Mouse (Mus musculus) forebrain, postnatal 0 days (tissue): ENCODE results near the gene Vps35. TPM values are rescaled to one million over a fixed set of nuclear protein-coding genes. Genes with fewer than 3 reads are reported as not detected.

Experiments used
- ATAC-seq: fragments of 200-750 bp; cut with Nextera tagmentation; 2 replicates; pipeline ENCODE4 v1.8.0; 2017; ENCODE audit warnings: mild to moderate bottlenecking, moderate library complexity
- DNase-seq: peaks from one replicate; pipeline ENCODE4 v3.0.0-alpha.2; 2015
- H3K27ac ChIP-seq: fragments of 300-500 bp; sonication (generic); 2 replicates; pipeline ENCODE4 v1.5.1; 2014; ENCODE audit warnings: low read depth, mild to moderate bottlenecking, antibody characterized with exemption, low read length, moderate library complexity, mixed read lengths
- H3K27me3 ChIP-seq: fragments of 300-500 bp; sonication (generic); 2 replicates; pipeline ENCODE4 v1.6.1; 2014; ENCODE audit warnings: mild to moderate bottlenecking, low read length, mixed read lengths; ENCODE audit not compliant: insufficient read depth
- H3K36me3 ChIP-seq: fragments of 300-500 bp; sonication (generic); 2 replicates; pipeline ENCODE4 v1.6.1; 2014; ENCODE audit warnings: mild to moderate bottlenecking, moderate library complexity; ENCODE audit not compliant: insufficient read depth
- H3K4me1 ChIP-seq: fragments of 300-500 bp; sonication (generic); 2 replicates; pipeline ENCODE4 v1.6.1; 2014; ENCODE audit warnings: antibody characterized with exemption; ENCODE audit not compliant: insufficient read depth
- H3K4me2 ChIP-seq: fragments of 300-500 bp; sonication (generic); 2 replicates; pipeline ENCODE4 v1.6.1; 2014; ENCODE audit warnings: low read depth, mild to moderate bottlenecking, moderate library complexity
- H3K4me3 ChIP-seq: fragments of 300-500 bp; sonication (generic); 2 replicates; pipeline ENCODE4 v1.5.1; 2014; ENCODE audit warnings: low read depth, low read length, mixed read lengths
- H3K9ac ChIP-seq: fragments of 300-500 bp; sonication (generic); 2 replicates; pipeline ENCODE4 v1.6.1; 2014; ENCODE audit warnings: mild to moderate bottlenecking
- H3K9me3 ChIP-seq: fragments of 300-500 bp; sonication (generic); 2 replicates; pipeline ENCODE4 v1.6.1; 2016; ENCODE audit warnings: low read length
- CTCF ChIP-seq: sonication (generic); IDR thresholded peaks from 2 replicates; pipeline ENCODE4 v1.5.1; 2016; ENCODE audit warnings: antibody characterized with exemption, control low read depth, low read depth
- WGBS: fragments of 180-500 bp; shearing (Covaris S2); extraction: QIAGEN DNeasy Blood & Tissue Kit; methylation state at CpG from one replicate; pipeline ENCODE4 v1.1.7; 2014; 5-methylcytosine and 5-hydroxymethylcytosine counted together
- polyA plus RNA-seq: library from polyadenylated mRNA; unstranded; fragments of >200 nt; fragmentation: Nextera tagmentation; extraction: Ambion mirVana; gene quantifications from 2 replicates; pipeline ENCODE4 v1.2.1, GENCODE M21; 2015
- total RNA-seq: library from RNA; depleted of rRNA; stranded (reverse); fragments of >200 nt; gene quantifications from 2 replicates; pipeline ENCODE4 v1.2.3, GENCODE M21; 2014

The Vps35 gene
- total and polyA plus RNA-seq, 2 experiments from 2014 or later: 169 to 185 TPM

DNA sequence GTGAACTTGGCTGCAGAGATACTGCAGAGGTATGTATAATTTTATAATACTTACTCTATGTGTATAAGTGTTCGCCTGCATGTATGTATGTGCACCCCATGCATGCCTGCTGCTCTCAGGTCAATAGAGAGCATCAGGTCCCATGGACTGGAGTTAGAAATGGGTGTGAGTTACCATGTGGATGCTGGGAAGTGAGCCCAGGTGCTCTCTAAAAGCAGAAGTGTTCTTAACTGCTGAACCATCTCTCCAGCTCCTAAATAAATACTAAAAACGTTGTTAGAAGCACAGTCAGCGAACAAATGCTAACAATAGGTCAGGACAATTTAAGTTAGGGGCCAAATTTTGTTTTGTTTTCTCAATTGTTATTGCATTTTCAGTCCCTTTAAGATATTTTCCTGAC is 3.3 kb upstream of the Vps35 start:
- ATAC-seq (no peak), DNase-seq (no peak)
- Histone ChIP-seq H3K4me2 (no peak overlapping the region), H3K27me3 (no peaks in the 10 kb centered on the region), H3K27ac (no peak overlapping the region), H3K4me3 (no peak overlapping the region), H3K4me1 (peaks cover 8% of the 10 kb centered on the region; the same call in 1 of the 2 replicates), H3K36me3 (peaks cover 37% of the 10 kb centered on the region), H3K9me3 (no peaks in the 10 kb centered on the region), H3K9ac (no peak overlapping the region)
- TF ChIP-seq CTCF: no peak
- 87% methylated on average over 3 of the region's 3 CpGs for WGBS

DNA sequence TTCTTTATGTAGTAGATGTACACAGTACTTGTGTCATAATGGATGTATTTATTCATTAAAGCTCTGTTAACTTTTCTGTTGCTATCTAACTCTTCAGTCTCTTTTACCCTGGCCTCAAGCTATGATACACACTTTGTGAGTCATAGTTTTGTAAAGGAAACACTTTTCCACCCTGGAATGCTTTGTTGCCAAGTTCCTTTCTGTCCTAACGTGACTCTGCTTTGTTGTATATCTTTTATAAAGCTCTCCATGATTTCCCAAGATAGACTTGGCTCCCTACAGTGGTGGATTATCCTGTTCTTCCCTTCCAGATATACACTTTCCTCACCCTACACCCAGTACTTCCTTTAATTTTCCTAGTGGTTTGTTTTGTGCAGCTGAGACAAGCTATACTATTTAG is 2.3 kb upstream of the Vps35 start:
- no peak for ATAC-seq
- WGBS: 39% methylated on average over 1 of the region's 1 CpGs
- Histone ChIP-seq H3K9ac (no peak overlapping the region), H3K27ac (no peak overlapping the region), H3K9me3 (no peaks in the 10 kb centered on the region), H3K4me3 (no peak overlapping the region), H3K4me2 (no peak overlapping the region), H3K36me3 (peaks cover 29% of the 10 kb centered on the region), H3K4me1 (peaks cover 13% of the 10 kb centered on the region; the same call in 1 of the 2 replicates), H3K27me3 (no peaks in the 10 kb centered on the region)
- DNase-seq: no peak
- TF ChIP-seq CTCF: no peak

DNA sequence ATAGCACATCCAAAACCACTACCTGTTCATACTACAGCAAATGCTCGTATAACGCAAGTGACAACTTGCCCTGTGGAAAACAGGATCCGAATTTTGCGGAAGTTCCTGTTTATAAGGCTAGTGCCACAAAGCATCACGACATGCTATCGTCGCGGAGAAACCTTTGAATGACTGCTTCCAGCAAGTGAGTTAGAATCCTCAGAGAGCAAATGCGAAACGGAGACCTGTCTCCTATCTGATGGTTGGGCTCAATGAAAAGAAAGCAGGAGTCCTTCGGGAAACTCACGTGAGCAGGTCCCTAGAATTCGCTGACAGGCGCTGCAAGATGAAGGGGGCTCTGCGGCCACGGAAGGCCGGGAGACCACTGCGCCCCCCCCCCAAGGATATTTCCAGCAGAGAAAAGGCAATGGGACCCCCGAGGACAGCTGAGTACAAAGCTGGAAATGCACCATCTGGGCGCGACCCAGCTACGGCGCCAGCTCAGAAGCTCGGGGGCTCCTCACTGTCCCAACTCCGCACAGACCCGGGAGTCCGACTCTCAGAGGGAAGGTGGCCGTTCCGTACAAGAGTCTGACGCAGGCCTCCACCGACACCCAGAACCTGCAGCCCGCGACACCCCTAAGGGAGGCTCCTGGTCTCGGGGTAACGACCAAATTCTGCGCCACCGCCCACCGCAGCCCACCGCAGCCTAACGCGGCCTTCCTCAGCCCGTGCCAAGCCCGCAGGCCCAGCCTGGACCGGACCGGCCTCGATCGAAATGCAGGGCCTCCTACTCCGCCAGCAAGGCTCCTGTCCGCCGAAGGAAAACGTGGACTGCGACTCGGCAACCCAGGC is 785 bp downstream of the Vps35 start:
- Histone ChIP-seq H3K4me1 (peaks cover 13% of the 10 kb centered on the region; the same call in 1 of the 2 replicates), H3K9ac (peak overlapping the region; percentile 92), H3K4me3 (peak overlapping the region; percentile 72), H3K27me3 (no peaks in the 10 kb centered on the region), H3K4me2 (peak overlapping the region; percentile 59), H3K36me3 (peaks cover 10% of the 10 kb centered on the region), H3K27ac (peak overlapping the region; percentile 98), H3K9me3 (no peaks in the 10 kb centered on the region)
- peak; percentile 8; the same call in 1 of the 2 replicates for ATAC-seq
- TF ChIP-seq CTCF: peak; percentile 1; the same call in 1 of the 2 replicates
- DNase-seq: peak; percentile 39
- WGBS: under 1% methylated on average over 53 of the region's 53 CpGs

DNA sequence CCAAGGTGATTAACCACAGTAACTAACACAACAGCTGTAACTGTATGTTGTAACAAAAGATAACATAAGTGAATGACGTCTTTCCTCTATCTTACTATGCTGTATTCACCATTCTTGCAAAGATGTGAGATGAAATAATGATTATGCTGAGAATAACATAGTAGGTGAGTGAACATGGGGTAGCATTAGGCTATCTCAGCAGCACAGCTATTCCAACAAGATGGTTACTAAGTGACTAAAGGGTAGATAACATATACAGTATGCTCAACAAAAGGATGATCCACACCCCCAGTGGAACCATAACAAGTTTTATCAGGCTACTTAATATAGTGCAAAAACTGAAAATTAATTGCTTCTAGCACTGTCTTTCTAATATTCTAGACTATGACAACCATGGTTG is 12.8 kb downstream of the Vps35 start:
- Histone ChIP-seq H3K27ac (no peak overlapping the region), H3K4me1 (no peaks in the 10 kb centered on the region), H3K9me3 (no peaks in the 10 kb centered on the region), H3K4me2 (no peak overlapping the region), H3K9ac (no peak overlapping the region), H3K36me3 (peaks cover 52% of the 10 kb centered on the region), H3K4me3 (no peak overlapping the region), H3K27me3 (no peaks in the 10 kb centered on the region)
- TF ChIP-seq CTCF: no peak
- WGBS: 91% methylated on average over 1 of the region's 1 CpGs
- DNase-seq: no peak
- no peak for ATAC-seq

- H3K27me3 ChIP-seq: no peaks in the 10 kb centered on the region
- no peak overlapping the region for H3K4me2 ChIP-seq
- no peak overlapping the region for H3K27ac ChIP-seq
- H3K4me1 ChIP-seq: no peaks in the 10 kb centered on the region
- no peaks in the 10 kb centered on the region for H3K9me3 ChIP-seq
- no peak for TF ChIP-seq CTCF
- WGBS: 73% methylated on average over 1 of the region's 1 CpGs
- DNase-seq: no peak
- H3K4me3 ChIP-seq: no peak overlapping the region
- H3K36me3 ChIP-seq: no peaks in the 10 kb centered on the region
- ATAC-seq: no peak
- H3K9ac ChIP-seq: no peak overlapping the region
Measured at GRCm38 (mm10) chr8:85227297-85227696, 72.3 kb downstream of the Vps35 start.

DNA sequence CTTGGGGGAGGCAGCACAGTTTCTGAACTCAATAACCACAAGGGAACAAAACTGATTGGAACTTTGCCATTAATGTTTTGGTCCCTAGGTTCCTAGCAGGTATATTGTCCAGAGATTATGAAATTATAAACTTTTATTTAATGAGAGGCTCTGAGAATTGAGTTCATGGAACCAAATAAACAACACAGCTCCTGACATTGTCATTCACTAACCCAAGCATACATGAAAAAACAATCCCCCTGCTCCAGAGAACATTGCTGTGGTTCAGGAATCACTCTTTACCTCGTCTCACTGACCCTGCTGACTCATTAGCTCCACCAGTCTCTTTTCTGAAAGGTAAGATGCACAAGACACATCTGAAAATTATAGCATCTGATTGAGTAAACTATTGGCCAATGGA is 73.9 kb downstream of the Vps35 start, which contains the start of gene Olfr371:
Gene Olfr371, plus strand, starts transcription at position 301 of the 400 bp plus-strand sequence.
- DNase-seq: no peak
- H3K9me3 ChIP-seq: no peaks in the 10 kb centered on the region
- H3K9ac ChIP-seq: no peak within 1 kb of the TSS
- H3K27me3 ChIP-seq: no peaks in the 10 kb centered on the region
- no peak within 1 kb of the TSS for H3K4me2 ChIP-seq
- ATAC-seq: no peak
- WGBS: 38% methylated on average over 1 of the region's 1 CpGs
- TF ChIP-seq CTCF: no peak
- no peaks in the 10 kb centered on the region for H3K36me3 ChIP-seq
- H3K4me3 ChIP-seq: no peak within 1 kb of the TSS
- H3K27ac ChIP-seq: no peak within 1 kb of the TSS
- H3K4me1 ChIP-seq: no peaks in the 10 kb centered on the region

DNA sequence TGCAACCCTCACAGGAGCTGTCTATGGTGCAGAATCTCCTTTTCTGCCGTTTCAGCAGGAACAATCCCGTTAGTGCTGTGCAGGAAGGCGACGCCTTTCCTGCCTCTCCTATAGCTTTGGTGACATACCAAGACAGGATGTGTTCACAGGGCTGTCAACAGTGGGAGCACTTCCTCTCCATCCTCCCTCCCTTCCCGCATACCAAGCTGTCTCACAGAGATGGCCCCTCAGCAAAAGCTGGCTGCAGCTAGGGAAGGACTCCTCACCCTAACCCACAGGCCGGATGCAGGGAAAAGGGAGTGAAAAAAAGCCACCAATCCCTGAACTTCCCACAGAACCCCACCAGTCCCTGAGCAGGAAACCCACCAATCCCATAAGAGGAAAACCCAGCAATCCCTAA is 78.6 kb downstream of the Vps35 start:
- H3K27ac ChIP-seq: no peak overlapping the region
- ATAC-seq (no peak), DNase-seq (no peak)
- H3K9ac ChIP-seq: no peak overlapping the region
- no peaks in the 10 kb centered on the region for H3K27me3 ChIP-seq
- no peak overlapping the region for H3K4me3 ChIP-seq
- no peaks in the 10 kb centered on the region for H3K4me1 ChIP-seq
- 55% methylated on average over 6 of the region's 6 CpGs for WGBS
- no peaks in the 10 kb centered on the region for H3K36me3 ChIP-seq
- no peak for TF ChIP-seq CTCF
- H3K9me3 ChIP-seq: no peaks in the 10 kb centered on the region
- no peak overlapping the region for H3K4me2 ChIP-seq
